Mouse (Mus musculus) 416B (cell line): ENCODE measurements around the gene Gm20683.

Experiments used
- DNase-seq: peaks from one replicate; pipeline ENCODE4 v3.0.0; 2011; ENCODE audit warnings: low read depth

Gene Gm20683

DNA sequence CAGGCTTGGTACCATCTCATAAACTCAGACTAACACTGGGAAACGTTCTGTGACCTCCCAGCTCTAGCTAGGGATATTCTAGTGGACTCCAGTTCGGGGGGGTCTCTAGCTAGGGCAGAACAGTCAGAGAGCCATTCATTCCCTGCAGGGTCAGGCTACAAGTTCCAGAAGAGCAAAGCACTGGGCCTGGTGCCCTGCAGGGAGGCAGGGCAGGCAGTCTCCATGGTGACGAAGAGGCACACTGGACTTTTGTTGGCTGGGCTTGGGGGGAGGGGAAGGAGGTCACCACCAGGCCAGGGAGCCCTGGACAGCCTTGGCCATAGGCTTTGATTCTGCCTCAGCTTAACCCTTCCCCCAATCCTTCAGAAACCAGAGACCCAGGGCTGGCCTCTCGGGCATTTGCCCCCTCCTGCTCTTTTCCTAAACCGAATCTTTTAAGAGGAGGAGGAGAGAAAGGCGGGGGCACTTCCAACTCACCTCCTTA, 45.9 kb downstream of the Gm20683 start, which contains the start of gene AC134908.4:
Gene AC134908.4, minus strand, starts transcription at position 51 of the 484 bp plus-strand sequence.
- peak; percentile 14 for DNase-seq

DNA sequence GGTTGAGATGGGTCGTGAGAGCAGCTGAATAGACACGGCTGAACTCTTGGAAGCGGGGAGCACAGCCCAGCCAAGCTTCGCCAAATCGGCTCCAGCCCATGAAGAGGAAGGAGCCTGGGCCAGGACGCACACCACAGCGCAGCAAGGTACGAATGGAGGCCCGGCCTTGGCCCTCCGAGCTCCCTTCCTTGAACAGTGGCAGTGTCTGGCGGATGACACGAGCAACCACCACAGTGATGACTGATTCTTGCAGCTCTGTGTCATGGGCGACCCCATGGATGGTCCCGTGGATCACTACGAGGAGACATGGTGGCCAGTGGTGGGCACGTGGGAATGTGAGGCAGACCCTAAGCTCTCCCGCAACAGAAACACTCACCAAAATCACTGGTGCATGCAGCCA, 46.6 kb downstream of the Gm20683 start:
- no peak for DNase-seq

DNA sequence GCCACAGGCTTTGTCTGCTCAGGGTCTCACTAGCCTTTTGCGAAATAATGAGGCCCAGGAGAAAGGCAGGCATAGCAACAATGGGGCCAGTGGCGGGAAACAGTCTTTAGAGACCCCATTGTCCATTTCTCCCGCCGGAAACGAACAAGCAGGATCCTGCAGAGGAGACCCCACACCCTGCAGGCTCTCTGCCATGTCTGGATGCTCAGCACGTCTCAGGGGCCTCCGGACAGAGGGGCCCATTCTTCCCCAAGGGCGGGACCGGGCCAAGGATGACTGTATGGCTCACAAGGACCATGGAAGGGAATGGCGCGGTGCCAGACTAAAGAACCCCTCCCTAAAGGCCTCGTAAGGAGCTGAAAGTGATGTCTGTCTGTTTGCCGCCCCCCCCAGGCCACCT, 47.4 kb downstream of the Gm20683 start:
- DNase-seq = no peak

DNA sequence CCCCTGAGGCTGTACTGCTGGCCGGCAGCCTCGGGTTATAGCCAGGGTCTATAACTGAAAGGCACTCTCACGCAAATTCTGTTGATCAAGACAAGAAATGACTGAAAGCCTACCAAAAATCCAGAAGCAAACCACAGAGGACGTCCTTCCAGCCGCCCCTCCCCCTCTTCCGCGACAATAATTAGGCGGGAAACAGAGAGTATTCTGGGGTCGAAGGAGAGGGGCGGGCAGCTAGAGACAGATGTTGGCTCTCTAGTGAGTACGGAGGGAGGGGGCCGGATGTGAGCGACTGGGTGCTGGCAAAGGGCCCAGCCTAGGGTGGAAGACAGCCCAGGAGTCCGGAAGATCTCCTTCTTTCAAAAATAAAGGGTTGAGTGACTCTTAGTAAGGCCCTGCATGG, 48.9 kb downstream of the Gm20683 start, which contains the start of gene Fam173a:
Gene Fam173a, minus strand, starts transcription at position 287 of the 400 bp plus-strand sequence.
- peak; percentile 95 for DNase-seq

DNA sequence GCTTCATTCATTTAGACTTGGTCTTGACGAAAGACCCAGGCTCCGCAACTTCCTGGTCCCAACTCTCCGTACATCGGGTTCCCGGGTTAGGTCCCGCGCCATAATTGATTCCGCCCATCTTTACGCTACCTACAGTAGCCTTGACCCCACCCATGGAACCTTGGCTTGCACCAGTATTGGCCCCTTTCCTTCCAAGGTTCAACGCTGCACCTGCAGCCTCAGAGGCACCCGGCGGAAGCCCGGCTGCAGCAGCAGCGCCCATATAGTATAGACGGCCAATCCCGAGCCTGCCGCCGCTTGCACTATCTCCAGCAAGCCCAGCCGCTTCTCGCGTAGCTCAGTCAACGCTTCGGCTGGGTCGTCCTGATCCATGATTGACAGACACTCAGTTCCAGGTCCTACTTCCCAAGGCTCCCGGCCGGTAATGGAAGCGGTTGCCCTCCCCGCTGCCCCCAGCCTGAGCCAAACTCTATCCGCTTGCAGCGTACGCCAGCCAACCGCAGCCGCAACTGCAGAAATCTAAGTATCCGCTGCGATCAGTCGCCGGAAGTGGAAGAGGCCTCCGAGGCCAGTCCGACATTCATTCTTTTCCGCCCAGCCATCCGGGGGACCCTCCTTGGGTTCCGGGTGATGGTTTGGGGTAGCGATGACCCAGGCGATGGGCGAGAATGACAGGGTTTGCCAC, 49.6 kb downstream of the Gm20683 start:
- DNase-seq = peak; percentile 94

DNA sequence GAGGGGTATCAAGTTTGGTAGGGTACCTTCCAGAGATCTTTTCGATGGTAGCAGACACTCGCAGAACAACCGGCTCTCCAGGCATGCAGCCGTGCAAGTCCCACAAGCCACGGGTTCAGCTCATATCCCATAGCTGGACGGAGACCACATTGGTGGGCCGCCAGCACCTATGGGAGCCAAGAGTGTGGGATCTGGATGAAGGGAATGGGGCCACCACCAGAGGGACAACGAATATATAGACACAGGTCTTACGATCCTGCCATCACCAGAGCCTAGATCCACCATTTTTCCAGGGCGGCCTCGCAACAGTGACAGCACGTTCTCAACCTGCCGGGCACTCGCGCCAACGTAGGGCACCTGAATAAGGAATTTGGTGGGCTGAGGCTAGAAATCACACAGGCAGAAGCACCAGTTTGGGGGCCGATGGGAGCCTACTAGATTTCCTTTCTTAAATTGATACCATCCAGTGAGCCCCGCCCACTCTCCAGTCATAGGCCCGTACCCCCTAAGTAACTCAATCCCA, 50.2 kb downstream of the Gm20683 start:
- DNase-seq = no peak

DNA sequence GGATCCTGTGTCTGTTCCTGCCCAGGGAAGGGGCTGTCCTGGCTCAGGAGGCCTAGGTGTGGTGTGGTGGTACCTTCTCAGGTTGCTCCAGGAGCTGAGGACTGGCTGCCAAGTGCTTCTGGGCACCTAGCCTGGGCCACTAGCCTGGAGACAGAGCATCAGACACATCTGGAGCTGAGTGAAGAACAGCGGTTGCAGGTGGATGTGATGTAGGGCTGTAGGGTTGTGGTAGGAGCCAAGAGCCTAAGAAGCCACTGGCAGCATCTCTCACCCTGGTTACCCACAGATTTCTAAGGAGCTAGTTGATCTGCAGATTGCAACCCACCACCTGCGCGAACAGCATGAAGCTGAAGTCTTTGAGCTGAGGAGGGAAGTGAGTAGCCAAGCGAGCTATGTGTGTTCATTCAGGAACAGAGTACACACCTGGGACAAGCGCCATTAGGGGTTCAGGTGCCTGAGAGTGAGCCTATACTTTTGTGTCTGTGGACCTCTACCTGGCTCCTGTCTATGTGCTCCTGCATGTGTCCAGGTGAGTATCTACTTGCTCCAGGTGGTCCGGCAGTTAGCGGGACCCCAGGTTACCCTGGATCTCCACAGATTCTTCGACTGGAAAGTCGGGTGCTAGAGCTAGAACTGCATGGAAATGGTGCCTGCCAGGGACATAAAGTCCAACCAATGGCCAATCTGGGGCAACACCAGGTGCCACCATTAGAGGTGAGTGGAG, 54.6 kb downstream of the Gm20683 start:
- DNase-seq = no peak

DNA sequence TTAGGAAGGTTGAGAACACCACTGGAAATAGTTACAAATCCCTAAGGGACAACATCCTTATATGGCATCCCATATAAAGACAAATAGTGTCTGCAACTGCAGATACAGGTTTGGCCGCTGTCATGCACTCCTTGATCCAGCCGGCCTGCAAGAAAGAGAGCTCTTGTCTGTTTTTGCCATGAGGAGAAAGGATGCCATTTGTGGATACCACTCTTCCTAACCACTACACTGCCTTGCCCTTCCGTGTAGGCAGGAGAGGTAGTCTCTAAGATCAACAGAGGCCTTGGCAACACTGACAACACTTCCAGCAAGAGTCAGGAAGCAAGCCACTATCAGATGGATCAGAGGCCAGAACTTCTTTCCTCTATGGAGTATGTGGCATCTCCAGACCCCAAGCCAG, 55.3 kb downstream of the Gm20683 start, which contains the start of gene Ccdc78:
Gene Ccdc78, plus strand, starts transcription at position 301 of the 400 bp plus-strand sequence.
- no peak for DNase-seq

DNA sequence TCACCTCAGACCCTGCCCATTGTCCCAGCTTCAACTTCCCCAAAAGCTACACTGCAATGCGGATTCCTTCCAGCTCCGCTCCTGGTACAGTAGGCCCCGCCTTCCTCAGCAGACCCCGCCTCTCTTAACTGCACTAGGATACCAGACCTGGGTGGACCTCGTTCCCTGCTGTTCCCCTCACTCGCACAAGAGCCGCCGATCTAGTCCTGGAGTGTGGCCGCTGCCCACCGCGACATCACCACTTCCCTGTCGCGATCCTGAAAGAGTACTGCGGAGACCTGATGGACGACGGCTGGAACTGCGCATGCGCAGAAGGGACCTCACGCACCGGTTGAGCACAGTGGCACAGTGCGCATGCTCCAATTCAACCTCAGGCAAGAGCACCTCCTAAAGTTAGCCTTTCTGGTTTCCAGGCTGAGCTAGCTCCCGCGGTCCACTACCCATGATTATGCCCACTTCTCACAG, 56.2 kb downstream of the Gm20683 start, which contains the start of gene Haghl:
Gene Haghl, minus strand, starts transcription at position 393 of the 465 bp plus-strand sequence.
- DNase-seq = peak; percentile 97
